Mouse (Mus musculus) bone marrow macrophage, adult 2 months (primary cell): ENCODE data around the gene St13. TPM values are rescaled to one million over a fixed set of nuclear protein-coding genes. Genes with fewer than 3 reads are reported as not detected.

Experiments used
- H3K27ac ChIP-seq: 2 replicates; pipeline ENCODE4 v1.5.1; 2012; ENCODE audit warnings: low read depth, low read length; ENCODE audit not compliant: insufficient read depth
- H3K4me1 ChIP-seq: 2 replicates; pipeline ENCODE4 v1.6.1; 2012; ENCODE audit warnings: low read length; ENCODE audit not compliant: control insufficient read depth, insufficient read depth
- H3K4me3 ChIP-seq: 2 replicates; pipeline ENCODE4 v1.5.1; 2012; ENCODE audit warnings: mild to moderate bottlenecking, low read length, moderate library complexity; ENCODE audit not compliant: insufficient read depth
- CTCF ChIP-seq: IDR thresholded peaks from 2 replicates; pipeline ENCODE4 v1.5.1; 2012; ENCODE audit warnings: low read depth, mild to moderate bottlenecking, low read length, moderate library complexity
- POLR2A ChIP-seq: IDR thresholded peaks from 2 replicates; pipeline ENCODE4 v1.6.1; 2012; ENCODE audit warnings: mild to moderate bottlenecking, low read depth, low read length, borderline replicate concordance
- polyA plus RNA-seq: library from polyadenylated mRNA; stranded (reverse); fragments of >200 nt; gene quantifications from 2 replicates; pipeline ENCODE4 v1.2.4, GENCODE M21; 2012; ENCODE audit not compliant: missing spikeins, insufficient read depth, insufficient read length

The St13 gene
- polyA plus RNA-seq, 1 experiment = 202 TPM

DNA sequence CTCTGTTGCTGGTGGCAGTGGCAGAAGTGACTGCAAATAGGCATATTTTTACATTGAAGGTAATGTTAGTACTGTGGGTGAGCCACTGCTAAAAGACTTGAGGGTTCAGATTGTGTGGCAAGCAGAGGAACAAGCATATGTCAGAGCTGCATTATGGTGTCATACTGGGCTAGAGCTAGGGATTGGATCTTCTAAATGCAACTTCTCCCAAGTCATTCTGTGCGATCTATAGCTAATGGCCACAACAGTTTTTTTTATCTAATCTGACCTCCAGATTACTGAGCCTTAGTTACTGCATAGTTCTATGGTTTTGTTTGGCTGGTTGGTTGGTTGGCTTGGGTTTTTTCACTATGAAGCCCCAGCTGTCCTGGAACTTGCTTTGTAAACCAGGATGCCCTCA lies 8.3 kb upstream of the St13 start, which contains the start of gene Dnajb7:
Gene Dnajb7, minus strand, starts transcription at position 101 of the 400 bp plus-strand sequence.
- Histone ChIP-seq H3K4me1 (peaks cover 6% of the 10 kb centered on the region), H3K4me3 (no peak within 1 kb of the TSS), H3K27ac (no peak within 1 kb of the TSS)
- no peak for TF ChIP-seq CTCF
- no peak for TF ChIP-seq POLR2A

DNA sequence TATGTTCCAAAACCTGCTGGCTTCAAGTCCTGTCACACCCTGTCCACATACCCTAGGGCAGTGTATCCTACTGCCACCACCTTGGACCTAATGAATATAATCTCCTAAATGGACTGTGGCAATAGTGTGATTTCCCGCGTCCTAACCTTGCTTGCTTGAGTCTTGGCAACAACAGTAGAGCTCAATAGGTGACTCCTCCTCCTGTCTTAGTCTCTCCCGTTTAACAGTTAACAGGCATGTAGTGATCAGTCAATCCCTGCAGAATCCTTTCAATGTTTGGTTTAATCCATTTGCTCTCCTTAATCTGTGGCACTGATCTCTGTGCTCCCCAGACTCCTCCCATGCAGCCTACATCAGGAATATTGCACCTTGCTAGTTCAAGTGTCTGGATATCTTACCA lies 5.1 kb upstream of the St13 start:
- Histone ChIP-seq H3K4me3 (no peak overlapping the region), H3K4me1 (peaks cover 12% of the 10 kb centered on the region), H3K27ac (no peak overlapping the region)
- TF ChIP-seq CTCF (no peak), POLR2A (no peak)

DNA sequence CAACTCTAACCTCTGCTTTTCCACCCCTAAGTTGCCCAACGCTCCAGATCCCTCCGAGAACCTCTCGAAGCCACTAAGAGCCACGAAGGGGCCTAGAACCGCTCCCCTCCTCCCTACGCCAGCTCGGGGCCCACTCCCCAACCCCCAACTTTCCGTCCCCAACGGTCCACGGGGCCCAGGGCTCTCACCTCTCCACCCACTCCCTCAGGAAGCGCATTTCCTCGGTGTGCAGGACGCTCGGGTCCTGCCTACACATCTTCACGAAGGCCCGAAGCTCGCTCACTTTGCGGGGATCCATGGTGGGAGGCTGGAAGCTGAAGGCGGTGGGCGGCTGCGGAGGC lies 610 bp downstream of the St13 start:
- TF ChIP-seq POLR2A (no peak), CTCF (no peak)

DNA sequence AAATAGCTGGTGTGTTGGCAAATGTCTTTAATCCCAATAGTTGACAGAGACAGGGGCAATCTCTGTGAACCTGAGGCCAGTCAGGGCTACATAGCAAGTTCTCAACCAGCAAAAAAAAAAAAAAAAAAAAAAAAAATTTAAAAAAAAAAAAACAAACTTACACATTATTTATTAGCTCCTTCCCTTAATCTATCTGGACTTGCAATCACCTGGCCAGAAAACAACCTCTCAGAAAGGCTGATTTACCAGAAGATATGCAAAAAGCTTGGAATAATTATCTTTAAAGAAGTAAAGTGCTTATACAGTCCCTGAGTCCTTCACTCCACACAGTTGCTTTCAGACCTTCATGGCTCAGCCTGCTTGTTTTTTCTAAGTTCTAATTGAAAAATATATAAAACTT lies 1.7 kb downstream of the St13 start:
- TF ChIP-seq CTCF (no peak), POLR2A (no peak)
- no peak overlapping the region for H3K27ac ChIP-seq
- H3K4me1 ChIP-seq = peaks cover 29% of the 10 kb centered on the region
- H3K4me3 ChIP-seq = peak overlapping the region; percentile 97

More for the DNA sequence above, 610 bp downstream of the St13 start:
- peak overlapping the region; percentile 97 for H3K4me3 ChIP-seq
- H3K27ac ChIP-seq = peak overlapping the region; percentile 80
- peaks cover 21% of the 10 kb centered on the region for H3K4me1 ChIP-seq

DNA sequence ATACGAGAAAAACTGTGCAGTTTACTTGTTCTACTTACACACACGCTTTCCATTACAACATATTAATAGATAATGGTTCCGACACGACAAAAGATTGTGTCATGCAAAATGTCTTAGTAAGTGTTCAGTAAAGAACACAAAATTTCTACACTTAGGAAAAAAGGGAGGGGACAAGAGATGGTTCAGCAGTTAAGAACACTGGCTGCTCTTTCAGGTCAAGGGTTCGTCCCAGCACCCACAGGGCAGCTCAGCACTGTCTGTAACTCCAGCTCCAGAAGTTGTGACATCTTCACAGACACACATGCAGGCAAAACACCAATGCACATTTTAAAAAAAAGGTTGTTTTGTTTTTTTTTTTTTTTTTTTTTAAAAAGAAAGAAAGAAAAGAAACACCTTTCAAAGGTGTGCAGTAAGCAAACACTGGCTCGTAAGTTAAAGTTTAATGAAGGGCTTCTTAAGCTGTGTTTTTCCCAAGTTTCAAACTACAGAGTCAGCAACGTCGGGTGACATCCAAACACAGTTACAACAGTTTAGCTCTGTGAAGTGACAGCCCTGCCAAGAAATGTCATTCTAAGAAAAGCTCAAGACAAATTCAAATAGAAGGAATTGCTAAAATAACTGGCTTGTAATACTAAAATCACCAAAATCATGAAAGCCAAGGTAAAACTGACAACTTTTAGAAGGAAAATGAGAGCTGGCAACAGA lies 5.5 kb downstream of the St13 start:
- no peak overlapping the region for H3K4me3 ChIP-seq
- no peak overlapping the region for H3K27ac ChIP-seq
- TF ChIP-seq POLR2A (no peak), CTCF (no peak)
- peaks cover 43% of the 10 kb centered on the region for H3K4me1 ChIP-seq

DNA sequence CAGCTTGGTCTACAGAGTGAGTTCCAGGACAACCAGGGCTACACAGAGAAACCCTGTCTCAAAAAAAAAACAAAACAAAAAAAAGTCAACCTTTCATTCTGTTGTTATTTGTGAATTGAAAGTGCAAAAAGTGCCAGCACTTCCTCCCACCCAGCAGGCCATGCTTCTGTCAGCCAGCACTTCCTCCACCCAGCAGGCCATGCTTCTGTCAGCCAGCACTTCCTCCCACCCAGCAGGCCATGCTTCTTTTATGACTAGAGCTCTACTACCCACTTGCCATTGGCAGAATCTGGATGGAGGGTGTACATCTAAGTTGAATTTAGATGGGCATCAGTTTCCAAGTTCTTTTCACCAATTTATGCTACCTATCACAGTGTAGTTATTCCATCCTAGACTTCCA lies 6.9 kb downstream of the St13 start:
- no peak for TF ChIP-seq POLR2A
- no peak for TF ChIP-seq CTCF
- Histone ChIP-seq H3K27ac (peak overlapping the region; percentile 47; the same call in 1 of the 2 replicates), H3K4me1 (peaks cover 44% of the 10 kb centered on the region), H3K4me3 (peak overlapping the region; percentile 29; the same call in 1 of the 2 replicates)

DNA sequence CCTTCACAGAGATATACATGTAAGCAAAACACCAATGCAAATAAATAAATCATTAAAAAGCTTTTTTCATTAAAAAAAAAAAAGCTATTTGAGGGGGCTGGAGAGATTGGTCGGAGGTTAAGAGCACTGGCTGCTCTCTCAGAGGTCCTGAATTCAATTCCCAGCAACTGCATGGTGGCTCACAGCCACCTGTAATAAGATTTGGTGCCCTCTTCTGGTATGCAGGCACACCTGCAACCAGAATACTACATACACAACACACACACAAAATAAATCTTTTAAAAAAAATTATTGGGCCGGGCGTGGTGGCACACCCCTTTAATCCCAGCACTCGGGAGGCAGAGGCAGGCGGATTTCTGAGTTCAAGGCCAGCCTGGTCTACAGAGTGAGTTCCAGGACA lies 13.6 kb downstream of the St13 start:
- H3K27ac ChIP-seq = no peak overlapping the region
- no peak for TF ChIP-seq POLR2A
- TF ChIP-seq CTCF = peak; percentile 30; the same call in 1 of the 2 replicates
- H3K4me3 ChIP-seq = no peak overlapping the region
- H3K4me1 ChIP-seq = peaks cover 17% of the 10 kb centered on the region

DNA sequence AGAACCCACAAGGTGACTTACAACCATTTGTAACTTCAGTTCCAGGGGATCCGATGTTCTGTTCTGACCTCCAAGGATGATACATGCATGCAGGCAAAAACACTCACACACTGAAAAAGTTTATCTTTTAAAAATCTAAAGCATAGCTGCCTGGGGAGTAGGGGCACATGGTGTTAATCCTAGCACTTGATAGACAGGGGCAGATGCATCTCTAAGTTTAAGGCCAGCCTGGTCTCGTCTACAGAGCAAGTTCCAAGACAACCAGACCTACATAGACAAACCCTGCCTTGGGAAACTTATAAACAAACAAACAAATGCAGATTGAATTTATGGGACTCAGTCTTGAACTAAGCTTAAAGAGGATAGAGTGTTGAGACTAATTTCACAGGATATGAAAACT lies 21.0 kb downstream of the St13 start:
- Histone ChIP-seq H3K27ac (no peak overlapping the region), H3K4me3 (no peak overlapping the region), H3K4me1 (no peaks in the 10 kb centered on the region)
- TF ChIP-seq POLR2A = no peak
- TF ChIP-seq CTCF = no peak

DNA sequence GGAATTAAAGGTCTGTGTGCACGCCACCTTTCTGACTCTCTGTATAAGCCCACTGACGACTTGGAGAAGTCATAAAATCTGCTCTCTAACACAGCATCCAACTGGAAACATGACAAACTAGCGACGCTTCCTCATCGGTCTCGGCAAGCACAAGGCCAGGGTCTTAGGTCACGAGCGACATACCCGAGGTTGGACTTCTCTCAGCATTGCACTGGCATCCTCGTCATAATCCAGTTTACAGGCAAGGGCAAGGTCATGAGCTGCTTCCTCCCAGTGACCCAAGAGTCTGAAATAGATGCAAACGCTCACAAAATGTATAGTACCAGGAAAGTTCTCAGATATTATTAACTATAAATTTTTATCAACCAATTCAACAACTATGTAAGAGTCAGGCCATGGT lies 25.3 kb downstream of the St13 start:
- TF ChIP-seq CTCF (no peak), POLR2A (no peak)
- Histone ChIP-seq H3K27ac (no peak overlapping the region), H3K4me3 (no peak overlapping the region), H3K4me1 (no peaks in the 10 kb centered on the region)

DNA sequence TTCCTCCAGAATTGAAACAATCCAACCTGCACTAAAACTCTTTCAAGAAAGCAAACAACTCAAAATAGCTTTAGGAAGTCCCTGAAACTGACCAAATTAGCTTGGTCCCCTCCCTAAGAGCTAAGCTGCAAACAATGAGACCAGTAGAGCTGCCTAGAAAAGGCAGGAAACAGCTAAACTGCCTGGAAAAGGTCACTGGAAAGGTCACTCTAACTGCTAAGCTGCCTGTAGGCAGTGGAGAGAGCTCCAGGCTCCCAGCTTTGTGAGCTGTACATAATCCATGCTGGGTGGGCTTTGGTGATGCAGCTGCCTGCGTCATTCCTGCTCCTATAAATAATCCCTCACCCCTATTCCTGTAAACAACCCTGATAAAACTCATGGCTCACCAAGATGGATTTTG lies 29.5 kb downstream of the St13 start:
- TF ChIP-seq POLR2A = no peak
- TF ChIP-seq CTCF = no peak
- Histone ChIP-seq H3K27ac (no peak overlapping the region), H3K4me3 (no peak overlapping the region), H3K4me1 (peaks cover 10% of the 10 kb centered on the region)

DNA sequence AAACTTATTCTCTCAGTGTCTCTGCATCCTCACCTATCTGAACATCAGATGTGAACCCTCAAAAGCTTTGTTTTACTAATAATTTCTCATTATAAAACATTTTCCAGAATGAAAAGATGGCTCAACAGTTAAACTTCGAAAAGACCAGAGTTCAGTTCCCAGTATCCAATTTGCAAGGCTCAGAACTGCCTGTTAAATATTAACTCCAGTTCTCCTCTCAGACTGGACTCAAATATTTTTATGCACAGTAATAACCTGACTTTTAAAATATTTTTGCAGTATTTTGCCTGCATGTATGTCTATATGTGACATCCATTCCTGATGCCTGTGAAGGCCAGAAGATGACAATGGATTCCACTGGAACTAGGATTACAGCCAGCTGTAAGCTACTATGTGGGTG lies 31.3 kb downstream of the St13 start:
- Histone ChIP-seq H3K4me3 (no peak overlapping the region), H3K27ac (no peak overlapping the region), H3K4me1 (peaks cover 13% of the 10 kb centered on the region)
- TF ChIP-seq POLR2A = no peak
- TF ChIP-seq CTCF = no peak
